In the genomic region with DNA sequence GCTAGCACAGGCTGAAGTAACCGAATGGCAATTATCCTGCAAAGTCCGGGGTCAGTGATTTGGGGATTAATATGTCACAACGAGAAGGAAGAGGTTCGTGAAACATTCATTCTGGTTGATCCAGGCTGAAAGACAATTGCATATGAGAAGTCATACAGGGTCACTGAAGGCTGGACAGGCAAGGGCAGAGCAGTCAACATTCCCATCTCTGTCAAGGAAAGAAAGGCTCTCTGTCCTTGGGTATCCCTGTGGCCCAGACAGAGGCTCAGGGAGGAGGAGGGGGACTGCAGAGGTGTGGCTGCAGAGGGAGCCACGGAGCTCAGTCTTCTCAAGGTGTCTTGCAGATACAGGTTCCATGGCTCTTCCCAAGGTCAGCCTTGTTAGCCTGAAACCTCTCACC, we compare ENCODE assay signal across 9 mouse cellular contexts.
A peak's percentile ranks its signal among the peaks of the same experiment; 100 is the strongest.
DNase-seq lines count a peak whose midpoint lies in the region; ATAC-seq and TF ChIP-seq lines count a peak whose summit lies in the region.
"Had no signal": no experiment of that assay in that cellular context is flagged by ENCODE, and none has a peak within 500 bp of the region (broad histone marks: within the 10 kb centered on the region; RNA-seq: fewer than 3 reads in every experiment).

No protein-coding gene starts in this region.

- H3K4me3 ChIP-seq in heart, embryonic 15.5 days = no peak overlapping the region
- no peak overlapping the region for H3K4me3 ChIP-seq in embryonic facial prominence, embryonic 14.5 days (ENCODE audit: low read depth, low read length)
- no peak overlapping the region for H3K4me3 ChIP-seq in hindbrain, postnatal 0 days (ENCODE audit: low read length)
- H3K4me3 ChIP-seq in midbrain, embryonic 11.5 days (ENCODE audit: low read depth, low read length) = no peak overlapping the region
- H3K4me3 ChIP-seq in cerebellum, adult 2 months (replicated peaks; ENCODE audit: insufficient read depth, low read depth, low read length) = no peak overlapping the region

- H3K9ac ChIP-seq in heart, embryonic 15.5 days = no peak overlapping the region
- no peak overlapping the region for H3K9ac ChIP-seq in embryonic facial prominence, embryonic 14.5 days (ENCODE audit: low read depth, low read length)
- H3K9ac ChIP-seq in hindbrain, postnatal 0 days (replicated peaks; ENCODE audit: low read length) = no peak overlapping the region
- H3K9ac ChIP-seq in midbrain, embryonic 11.5 days (ENCODE audit: low read length) = no peak overlapping the region

- no peak for ATAC-seq in heart, embryonic 15.5 days (replicated peaks; ENCODE audit: insufficient number of reproducible peaks, insufficient read depth, low FRiP score, low read depth)
- no peak for ATAC-seq in embryonic facial prominence, embryonic 14.5 days (ENCODE audit: low read depth)
- ATAC-seq in hindbrain, postnatal 0 days = no peak
- no peak for ATAC-seq in midbrain, embryonic 11.5 days (ENCODE audit: low FRiP score)

- H3K27me3 ChIP-seq in heart, embryonic 15.5 days = no peaks in the 10 kb centered on the region
- no peaks in the 10 kb centered on the region for H3K27me3 ChIP-seq in embryonic facial prominence, embryonic 14.5 days (replicated peaks; ENCODE audit: control insufficient read depth, insufficient read depth, low read length)
- no peaks in the 10 kb centered on the region for H3K27me3 ChIP-seq in hindbrain, postnatal 0 days (ENCODE audit: insufficient read depth, low read length)
- no peaks in the 10 kb centered on the region for H3K27me3 ChIP-seq in midbrain, embryonic 11.5 days (ENCODE audit: control insufficient read depth, insufficient read depth, low read length)
- no peaks in the 10 kb centered on the region for H3K27me3 ChIP-seq in cerebellum, adult 2 months (ENCODE audit: control insufficient read depth, insufficient read depth, low read length)

- H3K27ac ChIP-seq in heart, embryonic 15.5 days = peak overlapping the region; percentile 100
- peak overlapping the region; percentile 99 for H3K27ac ChIP-seq in embryonic facial prominence, embryonic 14.5 days (replicated peaks; ENCODE audit: low read depth, low read length)
- peak overlapping the region; percentile 74 for H3K27ac ChIP-seq in hindbrain, postnatal 0 days
- peak overlapping the region; percentile 58; the same call in 1 of the 2 replicates for H3K27ac ChIP-seq in midbrain, embryonic 11.5 days (ENCODE audit: low read depth, low read length)
- no peak overlapping the region for H3K27ac ChIP-seq in cerebellum, adult 2 months (ENCODE audit: insufficient read depth, low read length)

- TF ChIP-seq POLR2A in cerebellum, adult 2 months (IDR thresholded peaks at IDR 0.05; ENCODE audit: borderline replicate concordance, insufficient read depth, low read length) = no peak

- no peaks in the 10 kb centered on the region for H3K36me3 ChIP-seq in heart, embryonic 15.5 days
- no peaks in the 10 kb centered on the region for H3K36me3 ChIP-seq in embryonic facial prominence, embryonic 14.5 days (ENCODE audit: control insufficient read depth, insufficient read depth, low read length)
- no peaks in the 10 kb centered on the region for H3K36me3 ChIP-seq in hindbrain, postnatal 0 days (ENCODE audit: insufficient read depth, low read length)
- H3K36me3 ChIP-seq in midbrain, embryonic 11.5 days (ENCODE audit: control insufficient read depth, insufficient read depth, low read length) = no peaks in the 10 kb centered on the region

- 0 out of 2 replicates have a peak, but pooled peaks have one; percentile 11 for TF ChIP-seq CTCF in hindbrain, postnatal 0 days (IDR thresholded peaks at IDR 0.05; ENCODE audit: low read depth)
- no peak for TF ChIP-seq CTCF in cerebellum, adult 2 months (IDR thresholded peaks at IDR 0.05; ENCODE audit: borderline replicate concordance, insufficient read depth, low read depth, low read length)

- H3K4me1 ChIP-seq in heart, embryonic 15.5 days (replicated peaks) = peaks cover 70% of the 10 kb centered on the region
- H3K4me1 ChIP-seq in embryonic facial prominence, embryonic 14.5 days (ENCODE audit: control insufficient read depth, insufficient read depth, low read length) = peaks cover 73% of the 10 kb centered on the region
- peaks cover 65% of the 10 kb centered on the region for H3K4me1 ChIP-seq in hindbrain, postnatal 0 days (ENCODE audit: insufficient read depth, low read length)
- peaks cover 49% of the 10 kb centered on the region for H3K4me1 ChIP-seq in midbrain, embryonic 11.5 days (ENCODE audit: control insufficient read depth, insufficient read depth, low read length)
- H3K4me1 ChIP-seq in cerebellum, adult 2 months (ENCODE audit: control insufficient read depth, insufficient read depth, low read length) = peaks cover 26% of the 10 kb centered on the region

- H3K4me2 ChIP-seq in heart, embryonic 15.5 days = no peak overlapping the region
- no peak overlapping the region for H3K4me2 ChIP-seq in embryonic facial prominence, embryonic 14.5 days (ENCODE audit: low read depth, low read length)
- no peak overlapping the region for H3K4me2 ChIP-seq in hindbrain, postnatal 0 days (ENCODE audit: low read depth, low read length)
- no peak overlapping the region for H3K4me2 ChIP-seq in midbrain, embryonic 11.5 days

- DNase-seq in heart, adult 8-10 months (ENCODE audit: low spot score) = no peak
- no peak for DNase-seq in embryonic facial prominence, embryonic 14.5 days (ENCODE audit: low spot score)
- DNase-seq in hindbrain, postnatal 0 days (ENCODE audit: low spot score) = no peak
- DNase-seq in midbrain, embryonic 11.5 days (ENCODE audit: low spot score, missing footprints) = no peak
- no peak for DNase-seq in right cerebral cortex, adult 2 months (ENCODE audit: low spot score in 2 of 2)
- no peak for DNase-seq in cerebellum, adult 2 months
- DNase-seq in testis, postnatal 10 days (ENCODE audit: low spot score) = no peak
- DNase-seq: right cerebral cortex, postnatal 4 days had no signal

- no peaks in the 10 kb centered on the region for H3K9me3 ChIP-seq in heart, embryonic 15.5 days (replicated peaks)
- H3K9me3 ChIP-seq in embryonic facial prominence, embryonic 14.5 days (ENCODE audit: control insufficient read depth, low read length) = no peaks in the 10 kb centered on the region
- H3K9me3 ChIP-seq in hindbrain, postnatal 0 days (ENCODE audit: low read length) = no peaks in the 10 kb centered on the region
- H3K9me3 ChIP-seq in midbrain, embryonic 11.5 days (ENCODE audit: control insufficient read depth, low read length) = no peaks in the 10 kb centered on the region

- 56% methylated on average over 5 of the region's 5 CpGs for WGBS in heart, embryonic 15.5 days
- WGBS in embryonic facial prominence, embryonic 14.5 days = 36% methylated on average over 5 of the region's 5 CpGs
- 39% methylated on average over 5 of the region's 5 CpGs for WGBS in hindbrain, postnatal 0 days
- WGBS in midbrain, embryonic 11.5 days = 37% methylated on average over 5 of the region's 5 CpGs
- 77% methylated on average over 5 of the region's 5 CpGs for WGBS in cerebellum, adult 2 months
